Mouse (Mus musculus) embryo, embryonic 10 days (tissue): ENCODE data around the gene Ccn1.

Source experiments
- DNase-seq: peaks from one replicate; pipeline ENCODE4 v3.0.0-alpha.2; 2015; ENCODE audit warnings: low spot score

Ccn1 gene

GRCm38 (mm10) chr3:145619621-145620365 is 30.0 kb downstream of the Ccn1 start:
- DNase-seq, result no peak

- no peak for DNase-seq
Measured at GRCm38 (mm10) chr3:145618299-145618698, 31.5 kb downstream of the Ccn1 start.

- peak; percentile 59 for DNase-seq
Measured at GRCm38 (mm10) chr3:145614362-145615115, 35.2 kb downstream of the Ccn1 start.

DNA sequence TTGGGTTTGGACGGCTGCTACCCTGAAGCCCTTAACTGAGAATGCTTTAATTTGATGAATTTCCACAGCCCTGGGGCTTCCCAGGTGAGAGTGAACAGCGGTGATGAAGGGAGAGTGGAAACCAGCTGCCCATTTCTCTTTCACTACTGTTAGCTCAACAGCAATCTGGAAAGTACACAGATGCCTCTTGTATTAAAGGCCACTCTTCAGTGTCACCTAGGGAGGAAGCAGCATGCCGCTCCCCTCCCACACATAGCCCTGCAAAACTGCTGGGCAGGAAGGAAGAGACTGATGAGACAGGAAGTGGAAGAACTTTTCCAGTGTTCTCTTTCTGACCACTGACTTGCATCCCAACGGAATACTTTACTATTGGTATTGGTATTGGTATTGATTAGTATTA is 36.5 kb downstream of the Ccn1 start:
- no peak for DNase-seq

DNA sequence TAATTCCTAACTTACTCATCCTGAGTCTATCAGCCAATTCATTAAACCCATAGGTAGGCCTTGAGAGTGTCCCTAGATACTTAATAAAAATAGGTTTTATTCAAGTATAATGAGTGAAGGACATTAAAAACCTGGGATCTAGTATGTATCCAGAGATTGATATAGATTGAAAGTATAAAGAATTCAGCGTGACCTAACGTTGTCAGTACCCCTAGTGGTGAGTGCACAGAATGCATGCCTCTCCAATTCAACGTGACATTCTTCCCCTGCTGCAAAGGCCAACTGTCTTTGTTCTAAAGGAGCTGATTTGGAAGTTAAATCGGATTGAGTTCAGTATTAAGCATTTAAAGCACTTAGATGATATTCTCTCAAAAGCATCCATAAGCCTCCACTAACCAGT is 37.1 kb downstream of the Ccn1 start:
- DNase-seq, result peak; percentile 80

- DNase-seq, result no peak
Measured at GRCm38 (mm10) chr3:145608320-145608719, 41.5 kb downstream of the Ccn1 start.

GRCm38 (mm10) chr3:145605437-145606123 is 44.2 kb downstream of the Ccn1 start:
- DNase-seq, result no peak

DNA sequence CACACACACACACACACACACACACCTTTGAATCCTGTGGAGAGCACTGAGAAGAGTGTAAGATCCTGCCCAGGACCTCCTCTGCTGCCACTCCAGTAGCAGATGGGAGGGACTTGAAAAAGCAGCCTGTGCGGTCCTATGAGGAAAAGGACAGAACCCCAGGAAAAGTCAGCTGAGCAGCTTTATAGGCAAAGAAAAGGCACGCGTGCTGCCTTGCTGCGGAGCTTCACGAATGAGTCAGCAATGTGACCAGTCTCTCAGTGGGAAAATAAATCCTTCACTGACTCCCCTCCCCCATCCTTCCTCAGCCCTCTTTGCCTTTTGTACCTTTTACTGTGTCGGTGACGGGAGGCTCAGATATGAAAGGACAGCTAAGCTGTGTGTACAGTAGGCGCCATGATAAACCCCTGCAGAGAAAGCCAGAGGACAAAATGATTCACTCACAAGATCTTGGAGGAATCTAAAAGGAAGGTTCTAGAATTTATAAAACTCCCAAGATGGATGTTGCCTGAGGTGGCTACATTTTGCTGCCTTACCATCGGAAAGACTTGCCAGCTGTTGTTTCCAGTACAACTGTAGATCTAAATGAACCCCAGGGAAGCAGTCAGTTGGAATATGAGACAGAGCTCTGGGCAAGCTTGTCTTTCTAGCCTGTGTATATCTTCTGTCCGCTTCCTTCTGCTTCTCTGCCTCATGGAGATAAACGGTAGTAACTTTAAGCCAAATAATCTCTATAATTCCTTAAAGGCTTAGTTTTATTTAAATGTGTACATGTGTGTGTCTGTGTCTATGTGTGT is 47.2 kb downstream of the Ccn1 start:
- DNase-seq, result no peak

GRCm38 (mm10) chr3:145601345-145601744 is 48.4 kb downstream of the Ccn1 start:
- no peak for DNase-seq

- no peak for DNase-seq
Measured at GRCm38 (mm10) chr3:145600801-145601200, 49.0 kb downstream of the Ccn1 start.

GRCm38 (mm10) chr3:145599059-145599458 is 50.7 kb downstream of the Ccn1 start:
- no peak for DNase-seq
